Mouse (Mus musculus) olfactory bulb, adult 2 months (tissue): ENCODE data around the gene D630045J12Rik. TPM values are rescaled to one million over a fixed set of nuclear protein-coding genes. Genes with fewer than 3 reads are reported as not detected.

ENCODE experiments used
- H3K27ac ChIP-seq: fragments of 200-500 bp; 2 replicates; pipeline ENCODE4 v1.5.1; 2012; ENCODE audit warnings: low read depth, low read length; ENCODE audit not compliant: insufficient read depth
- H3K4me1 ChIP-seq: fragments of 200-500 bp; 2 replicates; pipeline ENCODE4 v1.6.1; 2012; ENCODE audit warnings: low read length; ENCODE audit not compliant: control insufficient read depth, insufficient read depth
- H3K4me3 ChIP-seq: fragments of 200-500 bp; 2 replicates; pipeline ENCODE4 v1.5.1; 2012; ENCODE audit warnings: mild to moderate bottlenecking, low read depth, low read length, moderate library complexity; ENCODE audit not compliant: insufficient read depth
- CTCF ChIP-seq: fragments of 200-500 bp; IDR thresholded peaks from 2 replicates; pipeline ENCODE4 v1.5.1; 2012; ENCODE audit warnings: low read depth, mild to moderate bottlenecking, low read length, moderate library complexity; ENCODE audit not compliant: insufficient read depth
- POLR2A ChIP-seq: fragments of 200-500 bp; IDR thresholded peaks from 2 replicates; pipeline ENCODE4 v1.6.1; 2012; ENCODE audit warnings: mild to moderate bottlenecking, low read depth, low read length, moderate library complexity; ENCODE audit not compliant: insufficient read depth
- WGBS: fragments of 180-500 bp; shearing (Covaris S2); methylation state at CpG from one replicate; pipeline ENCODE4 v1.1.7; 2018; 5-methylcytosine and 5-hydroxymethylcytosine counted together
- polyA plus RNA-seq: library from polyadenylated mRNA; stranded (reverse); fragments of >200 nt; gene quantifications from 2 replicates; pipeline ENCODE4 v1.2.4, GENCODE M21; 2012; ENCODE audit warnings: low replicate concordance; ENCODE audit not compliant: missing spikeins, insufficient read depth, insufficient read length

Gene D630045J12Rik
- polyA plus RNA-seq, 1 experiment = not detected

DNA sequence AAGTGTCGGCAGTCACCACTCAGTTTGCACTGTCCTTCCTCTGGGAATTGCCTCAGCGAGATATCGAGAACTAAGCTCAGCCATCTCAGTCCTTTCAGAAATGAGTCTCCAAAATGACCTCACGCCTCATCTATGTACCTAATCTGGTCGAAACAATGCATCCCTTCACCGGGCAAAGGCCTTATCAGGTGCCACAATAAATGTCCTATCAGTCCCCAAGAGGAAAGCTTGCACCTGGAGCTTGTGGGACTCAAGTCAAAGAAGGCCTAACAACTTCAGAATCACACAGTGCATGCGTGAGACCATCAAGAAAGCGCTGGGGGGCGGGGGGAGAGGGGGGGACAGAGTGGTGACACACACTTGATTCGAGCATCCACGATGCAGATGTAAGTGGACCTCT, 101.5 kb downstream of the D630045J12Rik start:
- H3K4me1 ChIP-seq = 0 out of 2 replicates have a peak, but pooled peaks cover 3% of the 10 kb centered on the region
- TF ChIP-seq POLR2A = no peak
- TF ChIP-seq CTCF = no peak
- no peak overlapping the region for H3K4me3 ChIP-seq
- no peak overlapping the region for H3K27ac ChIP-seq
- 92% methylated on average over 11 of the region's 11 CpGs for WGBS

DNA sequence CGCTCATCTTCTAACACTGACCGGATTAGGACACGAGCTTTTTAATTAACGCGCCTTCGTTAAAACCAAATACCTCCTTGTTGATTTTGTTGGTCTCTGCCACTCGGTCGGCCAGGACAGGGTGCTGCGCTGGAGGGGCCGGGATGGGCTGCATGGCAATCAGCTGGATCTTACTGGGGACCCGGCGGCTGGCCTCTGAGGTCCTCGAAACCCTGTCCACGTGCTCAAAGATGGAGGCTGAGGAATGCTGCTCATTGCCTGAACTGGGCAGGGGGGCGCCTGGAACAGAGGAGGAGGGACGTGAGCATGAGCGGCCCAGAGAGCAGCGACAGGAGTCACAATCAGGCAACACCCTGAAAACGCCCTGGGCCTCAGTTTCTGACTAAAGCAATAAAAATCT, 104.3 kb downstream of the D630045J12Rik start:
- TF ChIP-seq POLR2A (no peak), CTCF (no peak)
- H3K4me3 ChIP-seq = no peak overlapping the region
- no peak overlapping the region for H3K27ac ChIP-seq
- 0 out of 2 replicates have a peak, but pooled peaks cover 3% of the 10 kb centered on the region for H3K4me1 ChIP-seq
- 91% methylated on average over 19 of the region's 19 CpGs for WGBS

DNA sequence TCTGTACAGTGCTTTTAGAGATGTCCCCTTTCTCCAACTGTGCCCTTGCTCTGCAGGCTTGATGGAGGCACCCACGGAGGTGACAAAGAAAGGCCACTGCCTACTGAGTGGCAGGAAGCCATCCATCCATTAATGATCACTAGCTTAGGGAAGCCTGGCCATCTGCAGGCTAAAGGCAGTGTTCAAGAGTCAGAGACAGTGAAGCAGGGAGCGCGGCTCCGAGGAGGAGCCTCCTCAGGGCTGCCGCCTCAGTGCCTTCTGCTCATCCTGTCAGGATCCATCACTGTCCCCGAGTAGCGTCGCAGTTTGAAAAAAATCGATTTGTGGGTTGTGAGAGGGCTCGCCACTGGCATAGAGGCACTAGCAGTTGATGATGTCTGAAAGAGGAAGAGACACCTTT, 105.2 kb downstream of the D630045J12Rik start:
- Histone ChIP-seq H3K4me3 (no peak overlapping the region), H3K27ac (no peak overlapping the region), H3K4me1 (0 out of 2 replicates have a peak, but pooled peaks cover 3% of the 10 kb centered on the region)
- 90% methylated on average over 10 of the region's 10 CpGs for WGBS
- no peak for TF ChIP-seq POLR2A
- TF ChIP-seq CTCF = no peak

DNA sequence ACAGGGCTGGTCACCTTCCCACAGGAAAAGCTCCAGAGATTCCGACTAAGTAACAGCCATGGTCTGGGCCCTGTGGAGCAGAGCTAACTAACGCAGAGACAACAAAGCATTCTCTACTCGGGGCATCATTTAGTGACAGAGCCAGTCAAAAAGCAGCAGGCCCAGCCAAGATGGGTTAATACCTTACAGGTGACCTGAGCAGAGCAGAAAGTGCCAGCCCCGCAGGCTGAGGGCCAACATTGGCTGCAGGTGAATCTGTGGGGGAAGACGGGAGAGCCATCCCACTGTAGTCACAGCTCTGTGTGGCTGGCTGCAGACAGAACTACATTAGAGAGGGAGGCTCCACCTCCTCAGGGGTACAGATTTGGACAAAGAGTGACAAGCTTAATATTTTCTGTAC, 106.5 kb downstream of the D630045J12Rik start:
- H3K4me3 ChIP-seq = no peak overlapping the region
- H3K4me1 ChIP-seq = 0 out of 2 replicates have a peak, but pooled peaks cover 3% of the 10 kb centered on the region
- TF ChIP-seq POLR2A = no peak
- no peak for TF ChIP-seq CTCF
- 93% methylated on average over 5 of the region's 5 CpGs for WGBS
- no peak overlapping the region for H3K27ac ChIP-seq

DNA sequence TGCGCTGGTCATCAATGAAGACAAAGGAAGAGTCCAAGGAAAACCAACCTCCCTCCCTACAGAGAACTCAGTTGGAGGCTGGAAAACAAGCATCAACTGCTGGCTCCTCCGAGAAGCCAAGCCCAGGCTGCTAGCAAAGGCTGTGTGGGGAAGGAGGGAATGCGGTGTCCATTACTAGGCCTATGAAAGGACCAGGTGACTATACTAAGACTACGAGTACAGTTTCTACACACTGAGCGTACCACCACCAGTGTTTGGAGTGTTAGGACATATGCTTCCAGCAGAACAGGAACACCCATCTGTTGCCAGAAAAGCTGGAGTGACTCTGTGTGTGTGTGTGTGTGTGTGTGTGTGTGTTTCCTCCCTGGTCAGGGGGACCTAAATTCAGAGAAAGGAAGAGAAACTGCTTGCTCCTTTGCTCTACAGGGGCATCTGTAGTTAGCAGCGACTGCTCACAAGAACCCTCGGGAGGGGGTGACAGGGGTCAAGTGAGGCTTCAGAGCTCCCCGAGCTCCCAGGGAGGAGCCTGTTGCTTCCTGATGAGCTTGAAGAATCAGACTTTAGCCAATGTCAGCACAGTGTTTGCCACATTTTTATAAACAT, 108.2 kb downstream of the D630045J12Rik start:
- 80% methylated on average over 8 of the region's 8 CpGs for WGBS
- no peak overlapping the region for H3K27ac ChIP-seq
- TF ChIP-seq CTCF = no peak
- no peak for TF ChIP-seq POLR2A
- 0 out of 2 replicates have a peak, but pooled peaks cover 3% of the 10 kb centered on the region for H3K4me1 ChIP-seq
- no peak overlapping the region for H3K4me3 ChIP-seq

DNA sequence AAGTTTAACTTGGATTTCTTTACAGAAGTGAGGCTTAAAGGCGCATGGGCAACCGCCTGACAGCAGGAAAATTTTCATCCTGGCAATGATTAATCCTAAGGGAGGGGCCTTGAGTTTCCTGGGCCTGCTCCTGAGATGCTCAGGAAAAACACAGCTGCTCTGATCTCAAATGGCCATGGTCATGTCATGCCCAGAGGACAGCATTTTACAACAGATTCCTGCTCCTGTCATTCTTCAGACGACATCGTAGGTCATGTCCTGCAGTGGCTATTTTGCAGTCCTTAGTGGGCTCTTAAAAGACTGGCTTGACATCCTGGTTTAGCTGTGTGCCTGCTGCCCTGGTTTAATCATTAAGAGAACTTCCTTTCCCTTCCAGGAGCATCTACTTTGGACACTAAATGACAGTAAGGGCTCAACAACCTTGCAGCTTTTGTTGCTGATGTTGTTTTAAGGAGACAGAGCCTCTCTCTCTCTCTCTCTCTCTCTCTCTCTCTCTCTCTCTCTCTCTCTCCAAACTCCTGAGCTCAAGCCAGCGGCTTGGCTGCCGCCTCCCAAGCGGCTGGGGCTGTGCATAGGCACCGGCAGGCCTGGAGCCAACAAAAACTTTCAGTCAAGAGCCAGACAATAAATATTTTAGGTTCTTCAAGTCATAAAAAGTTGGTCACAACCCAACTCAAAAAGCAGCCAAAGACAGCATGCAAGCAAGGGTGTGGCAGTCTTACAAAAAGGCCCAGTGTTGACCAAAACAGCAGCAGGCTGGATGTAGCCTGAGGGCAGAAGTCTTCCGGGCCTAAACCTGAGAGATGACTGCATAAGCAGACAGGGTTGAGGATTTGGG, 109.4 kb downstream of the D630045J12Rik start:
- 72% methylated on average over 9 of the region's 9 CpGs for WGBS
- no peak overlapping the region for H3K27ac ChIP-seq
- 0 out of 2 replicates have a peak, but pooled peaks cover 3% of the 10 kb centered on the region for H3K4me1 ChIP-seq
- no peak overlapping the region for H3K4me3 ChIP-seq
- TF ChIP-seq CTCF (no peak), POLR2A (no peak)

DNA sequence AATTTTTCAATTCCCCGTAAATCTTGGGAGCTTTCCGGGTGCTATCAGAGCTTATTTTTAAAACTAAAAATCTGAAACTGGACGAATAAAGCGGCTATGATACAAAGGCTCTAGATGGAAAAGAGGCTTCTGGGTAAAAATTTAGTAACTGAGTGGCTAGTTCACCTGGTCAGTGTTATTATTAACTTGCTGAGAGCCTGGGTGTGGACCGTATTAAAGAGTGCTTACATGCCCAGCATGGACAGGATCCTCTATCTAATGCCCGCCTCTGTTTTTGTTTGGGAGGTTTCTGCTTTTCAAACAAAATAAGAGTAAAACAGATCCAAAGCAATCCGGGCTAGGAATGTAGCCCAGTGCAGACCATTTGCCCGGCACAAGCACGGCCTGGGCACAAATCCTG, 113.4 kb downstream of the D630045J12Rik start:
- Histone ChIP-seq H3K27ac (no peak overlapping the region), H3K4me1 (no peaks in the 10 kb centered on the region), H3K4me3 (no peak overlapping the region)
- WGBS = 86% methylated on average over 9 of the region's 9 CpGs
- TF ChIP-seq CTCF = no peak
- TF ChIP-seq POLR2A = no peak

DNA sequence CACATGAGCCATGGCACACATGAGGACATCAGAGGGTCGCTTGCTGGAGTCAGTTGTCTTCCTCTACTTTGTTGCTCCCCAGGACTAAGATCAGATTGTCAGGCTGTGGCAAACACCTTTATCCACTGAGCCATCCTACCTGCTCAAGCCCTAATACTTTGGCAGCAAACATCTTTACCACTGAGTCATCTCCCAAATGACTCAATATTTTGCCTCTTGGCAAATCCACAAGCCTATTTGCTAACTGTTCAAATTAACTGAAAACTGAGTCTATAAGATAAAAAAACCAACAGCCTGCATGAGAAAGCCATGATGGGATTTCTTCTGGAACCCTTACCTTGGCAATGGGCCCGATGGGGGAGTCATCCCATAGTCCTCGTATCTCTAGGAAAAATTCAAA, 114.7 kb downstream of the D630045J12Rik start:
- H3K4me3 ChIP-seq = no peak overlapping the region
- WGBS = 94% methylated on average over 3 of the region's 3 CpGs

DNA sequence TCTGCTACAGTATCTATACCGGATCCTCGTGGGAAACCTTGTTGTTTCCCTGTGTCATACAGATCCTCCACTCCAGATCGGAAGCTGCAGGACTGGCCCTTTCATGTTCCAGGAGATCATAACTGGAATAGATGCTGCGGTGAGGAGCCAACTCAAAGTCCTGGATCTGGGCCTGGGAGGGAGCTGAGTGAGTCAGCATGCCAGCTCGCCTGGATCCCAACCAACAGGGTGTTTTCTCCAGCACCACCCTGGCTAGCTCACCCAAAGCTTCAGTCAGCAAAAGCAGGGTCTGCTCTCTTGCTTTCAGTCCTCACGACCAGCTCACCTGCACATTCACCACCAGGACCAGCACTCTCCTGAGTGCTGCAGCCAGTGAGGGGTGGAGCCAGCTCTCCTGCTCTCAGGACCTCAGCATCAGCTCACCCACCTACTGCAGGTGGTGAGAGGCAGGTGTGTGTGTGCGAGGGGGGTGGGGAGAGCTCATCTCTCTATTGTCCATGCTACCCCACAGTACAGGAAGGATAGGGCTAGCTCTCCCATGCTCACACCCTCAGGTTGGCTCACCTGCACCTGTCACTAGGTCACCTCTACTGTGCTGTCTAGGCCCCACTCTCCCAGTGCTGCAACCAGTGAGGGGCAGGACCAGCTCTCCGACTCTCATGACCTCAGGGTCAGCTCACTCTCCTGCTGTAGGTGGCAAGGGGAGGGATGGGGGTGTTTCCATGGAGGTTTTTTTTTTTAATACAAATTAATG, 118.8 kb downstream of the D630045J12Rik start:
- peaks cover 6% of the 10 kb centered on the region for H3K4me1 ChIP-seq
- TF ChIP-seq CTCF (no peak), POLR2A (no peak)
- 61% methylated on average over 8 of the region's 8 CpGs for WGBS
- H3K27ac ChIP-seq = no peak overlapping the region
- H3K4me3 ChIP-seq = no peak overlapping the region

More for the DNA sequence above, 114.7 kb downstream of the D630045J12Rik start:
- Histone ChIP-seq H3K27ac (no peak overlapping the region), H3K4me1 (peaks cover 6% of the 10 kb centered on the region)
- no peak for TF ChIP-seq POLR2A
- TF ChIP-seq CTCF = no peak
